Mouse (Mus musculus): ENCODE measurements around the gene Hpse2. TPM values are rescaled to one million over a fixed set of nuclear protein-coding genes. Genes with fewer than 3 reads are reported as not detected.

The Hpse2 gene
- polyA plus RNA-seq, 2 experiments, result 0.01 TPM; not detected in 1

DNA sequence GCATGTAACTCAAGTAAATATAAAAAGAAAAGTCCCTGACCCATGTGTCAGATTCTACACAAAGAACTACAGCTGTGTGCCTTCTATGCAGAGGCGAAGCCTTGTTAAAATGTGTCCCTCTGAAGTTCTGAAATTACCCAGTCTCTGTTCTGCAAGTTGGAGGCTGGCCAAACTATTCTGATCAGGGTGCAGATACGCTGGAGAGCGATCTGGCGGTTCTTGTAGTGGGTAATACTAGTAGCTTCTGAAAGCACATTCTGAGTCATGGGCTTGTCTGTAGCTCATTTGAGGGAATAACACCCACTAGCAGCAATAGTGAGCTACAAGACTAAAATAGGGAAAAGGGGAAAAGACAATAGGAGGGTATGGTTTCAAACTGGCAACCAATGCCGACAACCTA is 474.5 kb downstream of the Hpse2 start:
- no peak overlapping the region for H3K4me3 ChIP-seq (ENCODE audit: insufficient read depth in 1 of 2, low read depth in 2 of 2, low read length in 2 of 2)
- DNase-seq (ENCODE audit: low read depth in 3 of 3, low spot score in 3 of 3), result no peak
- H3K4me1 ChIP-seq (replicated peaks; ENCODE audit: control insufficient read depth in 2 of 2, insufficient read depth in 2 of 2, low read length in 1 of 2), result no peaks in the 10 kb centered on the region
- 67% methylated on average over 5 of the region's 5 CpGs for WGBS (ENCODE audit: insufficient replicate concordance)
- no peaks in the 10 kb centered on the region for H3K9me3 ChIP-seq (ENCODE audit: control insufficient read depth, low read length)
- no peaks in the 10 kb centered on the region for H3K36me3 ChIP-seq (replicated peaks; ENCODE audit: control insufficient read depth, insufficient read depth, low read depth)
- H3K27ac ChIP-seq, result no peak overlapping the region
- H3K9ac ChIP-seq (replicated peaks), result no peak overlapping the region
- no peak overlapping the region for H3K4me2 ChIP-seq (ENCODE audit: low read depth)
- no peak for ATAC-seq (ENCODE audit: insufficient read depth)
- H3K27me3 ChIP-seq (ENCODE audit: control insufficient read depth, insufficient read depth, low read length), result no peaks in the 10 kb centered on the region
- TF ChIP-seq EP300 (IDR thresholded peaks at IDR 0.05; ENCODE audit: low read depth) (no peak), CTCF (IDR thresholded peaks at IDR 0.05; ENCODE audit: low read depth) (no peak)

- H3K27me3 ChIP-seq (ENCODE audit: control insufficient read depth, insufficient read depth, low read length), result no peaks in the 10 kb centered on the region
- no peaks in the 10 kb centered on the region for H3K36me3 ChIP-seq (replicated peaks; ENCODE audit: control insufficient read depth, insufficient read depth, low read depth)
- no peak for ATAC-seq (ENCODE audit: insufficient read depth)
- TF ChIP-seq EP300 (IDR thresholded peaks at IDR 0.05; ENCODE audit: low read depth) (no peak), CTCF (IDR thresholded peaks at IDR 0.05; ENCODE audit: low read depth) (no peak)
- no peak overlapping the region for H3K27ac ChIP-seq
- H3K9ac ChIP-seq (replicated peaks), result no peak overlapping the region
- no peak overlapping the region for H3K4me2 ChIP-seq (ENCODE audit: low read depth)
- H3K9me3 ChIP-seq (ENCODE audit: control insufficient read depth, low read length), result no peaks in the 10 kb centered on the region
- no peak for DNase-seq (ENCODE audit: low read depth in 3 of 3, low spot score in 3 of 3)
- no peaks in the 10 kb centered on the region for H3K4me1 ChIP-seq (replicated peaks; ENCODE audit: control insufficient read depth in 2 of 2, insufficient read depth in 2 of 2, low read length in 1 of 2)
- no peak overlapping the region for H3K4me3 ChIP-seq (ENCODE audit: insufficient read depth in 1 of 2, low read depth in 2 of 2, low read length in 2 of 2)
- 74% methylated on average over 4 of the region's 4 CpGs for WGBS (ENCODE audit: insufficient replicate concordance)
Measured at GRCm38 (mm10) chr19:42909719-42910118, 478.4 kb downstream of the Hpse2 start.

DNA sequence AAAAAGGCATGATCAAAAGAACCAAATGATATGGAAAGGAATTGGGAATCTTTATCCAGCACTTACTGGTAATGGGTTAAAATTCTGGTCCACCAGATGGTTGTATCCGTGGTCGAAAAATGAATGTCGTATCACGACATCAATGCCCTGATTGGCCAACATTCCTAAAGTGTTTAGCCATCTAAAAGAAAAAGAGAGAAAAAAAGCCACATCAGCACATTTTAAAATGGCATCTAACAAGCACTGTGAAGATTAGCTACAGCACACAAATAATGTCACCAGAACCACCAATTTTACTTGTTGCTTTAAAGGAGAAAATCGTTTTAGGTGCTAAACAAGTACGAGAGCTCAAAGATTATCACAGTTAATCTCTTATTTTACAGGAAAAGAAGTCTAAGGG is 479.6 kb downstream of the Hpse2 start:
- ATAC-seq (ENCODE audit: insufficient read depth) (no peak), DNase-seq (ENCODE audit: low read depth in 3 of 3, low spot score in 3 of 3) (no peak)
- Histone ChIP-seq H3K27me3 (ENCODE audit: control insufficient read depth, insufficient read depth, low read length) (no peaks in the 10 kb centered on the region), H3K27ac (no peak overlapping the region), H3K9ac (replicated peaks) (no peak overlapping the region), H3K4me3 (ENCODE audit: insufficient read depth in 1 of 2, low read depth in 2 of 2, low read length in 2 of 2) (no peak overlapping the region), H3K36me3 (replicated peaks; ENCODE audit: control insufficient read depth, insufficient read depth, low read depth) (no peaks in the 10 kb centered on the region), H3K4me1 (replicated peaks; ENCODE audit: control insufficient read depth in 2 of 2, insufficient read depth in 2 of 2, low read length in 1 of 2) (no peaks in the 10 kb centered on the region), H3K9me3 (ENCODE audit: control insufficient read depth, low read length) (no peaks in the 10 kb centered on the region), H3K4me2 (ENCODE audit: low read depth) (no peak overlapping the region)
- TF ChIP-seq EP300 (IDR thresholded peaks at IDR 0.05; ENCODE audit: low read depth) (no peak), CTCF (IDR thresholded peaks at IDR 0.05; ENCODE audit: low read depth) (no peak)
- 65% methylated on average over 6 of the region's 6 CpGs for WGBS (ENCODE audit: insufficient replicate concordance)

- H3K9ac ChIP-seq (replicated peaks), result no peak overlapping the region
- no peak for DNase-seq (ENCODE audit: low read depth in 3 of 3, low spot score in 3 of 3)
- H3K27ac ChIP-seq, result no peak overlapping the region
- no peak for TF ChIP-seq EP300 (IDR thresholded peaks at IDR 0.05; ENCODE audit: low read depth)
- TF ChIP-seq CTCF (IDR thresholded peaks at IDR 0.05; ENCODE audit: low read depth), result no peak
- no peaks in the 10 kb centered on the region for H3K9me3 ChIP-seq (ENCODE audit: control insufficient read depth, low read length)
- no peaks in the 10 kb centered on the region for H3K36me3 ChIP-seq (replicated peaks; ENCODE audit: control insufficient read depth, insufficient read depth, low read depth)
- no peak overlapping the region for H3K4me3 ChIP-seq (ENCODE audit: insufficient read depth in 1 of 2, low read depth in 2 of 2, low read length in 2 of 2)
- WGBS (ENCODE audit: insufficient replicate concordance), result 66% methylated on average over 5 of the region's 5 CpGs
- no peak for ATAC-seq (ENCODE audit: insufficient read depth)
- H3K27me3 ChIP-seq (ENCODE audit: control insufficient read depth, insufficient read depth, low read length), result no peaks in the 10 kb centered on the region
- no peak overlapping the region for H3K4me2 ChIP-seq (ENCODE audit: low read depth)
- no peaks in the 10 kb centered on the region for H3K4me1 ChIP-seq (replicated peaks; ENCODE audit: control insufficient read depth in 2 of 2, insufficient read depth in 2 of 2, low read length in 1 of 2)
Measured at GRCm38 (mm10) chr19:42906328-42906727, 481.8 kb downstream of the Hpse2 start.

GRCm38 (mm10) chr19:42904726-42905125 is 483.4 kb downstream of the Hpse2 start:
- DNase-seq (ENCODE audit: low read depth in 3 of 3, low spot score in 3 of 3), result no peak

More at GRCm38 (mm10) chr19:42904726-42905125, 483.4 kb downstream of the Hpse2 start:
- no peak overlapping the region for H3K27ac ChIP-seq
- no peak overlapping the region for H3K9ac ChIP-seq (replicated peaks)
- 42% methylated on average over 7 of the region's 7 CpGs for WGBS (ENCODE audit: insufficient replicate concordance)
- no peaks in the 10 kb centered on the region for H3K27me3 ChIP-seq (ENCODE audit: control insufficient read depth, insufficient read depth, low read length)
- no peaks in the 10 kb centered on the region for H3K36me3 ChIP-seq (replicated peaks; ENCODE audit: control insufficient read depth, insufficient read depth, low read depth)
- no peaks in the 10 kb centered on the region for H3K9me3 ChIP-seq (ENCODE audit: control insufficient read depth, low read length)
- ATAC-seq (ENCODE audit: insufficient read depth), result no peak
- H3K4me2 ChIP-seq (ENCODE audit: low read depth), result no peak overlapping the region
- no peaks in the 10 kb centered on the region for H3K4me1 ChIP-seq (replicated peaks; ENCODE audit: control insufficient read depth in 2 of 2, insufficient read depth in 2 of 2, low read length in 1 of 2)
- TF ChIP-seq EP300 (IDR thresholded peaks at IDR 0.05; ENCODE audit: low read depth), result no peak
- no peak for TF ChIP-seq CTCF (IDR thresholded peaks at IDR 0.05; ENCODE audit: low read depth)
- H3K4me3 ChIP-seq (ENCODE audit: insufficient read depth in 1 of 2, low read depth in 2 of 2, low read length in 2 of 2), result no peak overlapping the region

Data from liver, embryonic 14.5 days (tissue).